Mouse (Mus musculus) E14TG2a.4 (cell line): ENCODE results near the gene Itpr1.

Experiments
- CTCF ChIP-seq: conservative IDR thresholded peaks from 2 replicates; pipeline ENCODE4 v1.5.1; 2014; ENCODE audit warnings: low read length
- POU5F1 ChIP-seq: IDR thresholded peaks from 2 replicates; pipeline ENCODE4 v1.6.1; 2014; ENCODE audit warnings: low read length, borderline replicate concordance

GRCm38 (mm10) chr6:108428383-108428782 lies 215.5 kb downstream of the Itpr1 start:
- TF ChIP-seq CTCF (no peak), POU5F1 (no peak)
